Mouse (Mus musculus) spleen, adult 2 months (tissue): ENCODE results near the gene Larp1.

ENCODE experiments used
- CTCF ChIP-seq: fragments of 200-500 bp; IDR thresholded peaks from 2 replicates; pipeline ENCODE4 v1.5.1; 2011; ENCODE audit warnings: mild to moderate bottlenecking, inconsistent platforms; ENCODE audit not compliant: insufficient read depth, insufficient read length, insufficient replicate concordance; ENCODE audit errors: extremely low read depth
- POLR2A ChIP-seq: fragments of 200-500 bp; IDR thresholded peaks from 2 replicates; pipeline ENCODE4 v1.6.1; 2011; ENCODE audit warnings: low read depth, low read length, inconsistent platforms

GRCm38 (mm10) chr11:58028981-58029380 is 20.1 kb downstream of the Larp1 start:
- TF ChIP-seq CTCF (no peak), POLR2A (no peak)
